Mouse (Mus musculus) megakaryocyte, adult 5-6 weeks (primary cell): Measurements from ENCODE around the gene Hba-x. TPM values are rescaled to one million over a fixed set of nuclear protein-coding genes. Genes with fewer than 3 reads are reported as not detected.
"Not testable (repeated sequence)": the region's sequence is repeated elsewhere in the genome, so short reads cannot be mapped to it uniquely, and the experiment has no call there.

Experiments
- ATAC-seq: 2 replicates; pipeline ENCODE4 v1.8.0; 2016; ENCODE audit warnings: mild to moderate bottlenecking, inconsistent platforms; ENCODE audit not compliant: poor library complexity, severe bottlenecking
- total RNA-seq, 2 experiments: library from RNA; stranded (forward) in 1 of 2; stranded (reverse) in 1 of 2; fragments of 153-499, 151-499 nt in 1 of 2; fragments of 221-1000, 200-1000 nt in 1 of 2; gene quantifications; 2 replicates each; pipeline versions ENCODE4 v1.2.3 to v1.2.4; 2015 to 2017

Gene Hba-x
- total RNA-seq, 2 experiments from 2014 or later, result not detected

GRCm38 (mm10) chr11:32284582-32284981, 8.4 kb downstream of the Hba-x start:
- ATAC-seq, result not testable (repeated sequence)

GRCm38 (mm10) chr11:32285031-32285775, 9.0 kb downstream of the Hba-x start:
- no peak for ATAC-seq

GRCm38 (mm10) chr11:32285887-32286286, 9.7 kb downstream of the Hba-x start:
- ATAC-seq, result not testable (repeated sequence)

- peak; percentile 73 for ATAC-seq
These were observed 10.7 kb downstream of the Hba-x start, which contains the start of gene Hbq1b for GRCm38 (mm10) chr11:32286695-32287492. TSS of gene Hbq1b (plus strand) at chr11:32286965.

DNA sequence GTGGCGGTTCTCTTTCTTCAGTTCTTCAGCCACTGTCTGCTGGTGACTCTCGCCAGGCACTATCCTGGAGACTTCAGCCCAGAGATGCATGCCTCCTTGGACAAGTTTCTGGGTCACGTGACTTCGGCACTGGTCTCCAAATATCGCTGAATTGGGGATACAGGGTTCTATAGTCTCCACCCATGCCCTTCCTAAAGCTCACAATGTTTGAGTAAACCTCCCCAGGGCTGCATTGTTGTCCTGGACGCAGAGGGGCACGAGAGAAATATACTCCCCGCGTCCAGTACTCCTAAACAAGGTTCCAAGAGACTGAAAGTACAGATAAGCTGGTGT, 11.3 kb downstream of the Hba-x start:
- ATAC-seq, result no peak

DNA sequence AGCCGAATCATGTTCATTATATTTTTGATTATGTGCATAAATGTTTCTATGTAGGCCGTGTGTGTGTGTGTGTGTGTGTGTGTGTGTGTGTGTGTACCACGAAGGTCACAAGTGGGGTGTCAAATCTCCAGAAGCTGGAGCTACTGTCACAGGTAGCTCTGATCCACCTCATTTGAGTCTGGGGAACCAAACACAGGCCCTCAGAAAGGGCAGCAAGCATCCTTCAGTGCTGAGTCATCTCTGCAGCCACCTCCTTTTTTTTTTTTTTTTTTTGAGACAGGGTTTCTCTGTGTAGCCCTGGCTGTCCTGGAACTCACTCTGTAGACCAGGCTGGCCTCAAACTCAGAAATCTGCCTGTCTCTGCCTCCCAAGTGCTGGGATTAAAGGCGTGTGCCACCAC, 16.6 kb downstream of the Hba-x start:
- not testable (repeated sequence) for ATAC-seq

DNA sequence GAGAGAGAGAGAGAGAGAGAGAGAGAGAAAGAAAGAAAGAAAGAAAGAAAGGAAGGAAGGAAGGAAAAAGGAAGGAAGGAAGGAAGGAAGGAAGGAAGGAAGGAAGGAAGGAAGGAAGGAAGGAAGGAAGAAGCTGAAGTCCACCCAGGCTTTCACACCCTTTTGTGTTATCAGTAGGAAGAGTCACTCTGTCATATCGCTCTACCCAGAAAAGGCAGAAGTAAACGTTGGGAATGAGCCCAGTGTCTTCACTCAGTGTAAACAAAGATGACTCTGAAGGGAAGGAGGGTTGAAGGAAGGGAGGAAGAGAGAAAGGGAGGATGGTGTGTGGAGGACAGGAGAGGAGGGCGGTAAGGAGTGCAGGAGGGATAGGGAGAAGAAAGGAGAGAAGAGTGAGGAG, 17.3 kb downstream of the Hba-x start:
- ATAC-seq, result not testable (repeated sequence)

DNA sequence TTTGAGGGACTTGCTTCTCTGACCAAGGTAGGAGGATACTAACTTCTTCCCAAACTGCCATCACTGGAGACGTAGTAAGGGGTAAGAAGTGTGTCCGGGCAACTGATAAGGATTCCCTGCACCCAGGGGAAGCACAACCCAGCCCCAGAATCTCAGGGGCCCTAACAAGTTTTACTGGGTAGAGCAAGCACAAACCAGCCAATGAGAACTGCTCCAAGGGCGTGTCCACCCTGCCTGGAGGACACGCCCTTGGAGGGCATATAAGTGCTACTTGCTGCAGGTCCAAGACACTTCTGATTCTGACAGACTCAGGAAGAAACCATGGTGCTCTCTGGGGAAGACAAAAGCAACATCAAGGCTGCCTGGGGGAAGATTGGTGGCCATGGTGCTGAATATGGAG, 20.0 kb downstream of the Hba-x start, which contains the start of gene Hba-a2:
Gene Hba-a2, plus strand, starts transcription at position 287 of the 400 bp plus-strand sequence.
- ATAC-seq, result peak; percentile 54

DNA sequence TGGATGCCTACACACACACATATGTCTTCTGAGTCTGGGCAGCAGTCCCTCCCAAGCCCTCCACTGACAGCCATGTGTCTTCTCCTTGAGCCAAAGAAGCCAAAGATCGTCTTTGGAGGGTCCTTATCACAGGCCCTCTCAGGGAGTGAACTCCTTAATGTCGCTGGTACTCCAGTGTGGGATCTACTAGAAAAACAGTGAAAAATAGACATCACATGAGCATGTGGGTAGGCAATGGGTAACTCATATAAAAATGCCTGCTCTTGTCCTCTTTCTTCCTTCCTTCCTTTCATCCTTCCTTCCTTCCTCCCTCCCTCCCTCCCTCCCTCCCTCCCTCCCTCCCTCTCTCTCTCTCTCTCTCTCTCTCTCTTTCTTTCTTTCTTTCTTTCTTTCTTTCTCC, 21.2 kb downstream of the Hba-x start:
- not testable (repeated sequence) for ATAC-seq

DNA sequence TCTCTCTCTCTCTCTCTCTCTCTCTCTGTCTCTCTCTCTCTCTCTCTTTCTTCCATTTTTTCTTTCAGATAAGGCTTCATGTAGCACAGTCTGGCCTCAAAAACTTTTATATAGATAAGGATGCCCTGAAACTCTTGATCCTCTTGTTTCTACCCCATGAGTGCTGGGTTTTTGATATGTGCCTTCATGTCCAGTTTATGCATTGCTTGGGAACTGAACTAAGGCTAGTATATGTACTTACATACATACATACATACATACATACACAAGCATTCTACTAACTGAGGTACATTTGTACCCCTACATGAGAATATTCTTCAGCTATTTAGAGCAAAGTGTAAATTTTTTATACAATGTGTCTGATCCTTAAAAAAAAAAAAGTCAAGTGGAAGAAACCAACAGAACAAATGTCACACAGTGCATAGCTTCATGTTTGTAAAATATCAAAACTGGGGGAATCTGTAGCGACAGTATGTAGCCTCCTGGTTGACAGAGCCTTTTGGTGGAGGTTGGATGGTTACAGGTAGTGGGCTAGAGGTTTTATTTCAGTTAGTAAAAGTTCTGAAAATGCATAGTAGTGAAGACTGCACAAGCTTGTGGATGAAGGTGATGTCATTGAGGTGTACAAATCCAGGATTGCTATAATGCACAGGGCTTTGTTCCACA, 21.8 kb downstream of the Hba-x start:
- no peak for ATAC-seq

- ATAC-seq, result no peak
These were observed 22.3 kb downstream of the Hba-x start for GRCm38 (mm10) chr11:32298532-32298918.

DNA sequence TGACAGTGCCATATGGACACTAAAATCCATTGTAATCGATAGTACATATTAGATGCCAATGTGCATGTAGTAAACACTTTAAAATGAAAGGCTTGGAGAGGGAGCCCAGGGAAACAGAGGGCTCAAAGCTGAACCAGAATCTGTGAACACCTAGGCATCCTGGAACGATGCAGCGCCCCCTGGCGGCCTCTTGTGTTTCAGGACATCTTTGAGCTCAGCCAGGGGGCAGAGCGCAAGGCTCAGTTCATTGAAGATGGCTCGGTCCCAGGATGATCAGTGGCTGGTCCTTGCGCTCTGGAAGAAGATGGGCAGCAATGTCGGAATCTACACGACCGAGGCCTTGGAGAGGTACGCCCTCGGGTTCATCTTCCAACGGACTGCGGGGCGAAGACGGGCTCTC, 23.7 kb downstream of the Hba-x start, which contains the start of gene Hbq1a:
Gene Hbq1a, plus strand, starts transcription at position 205 of the 400 bp plus-strand sequence.
- ATAC-seq, result peak; percentile 77

- peak; percentile 36 for ATAC-seq
These were observed 24.4 kb downstream of the Hba-x start for GRCm38 (mm10) chr11:32300279-32301267.

DNA sequence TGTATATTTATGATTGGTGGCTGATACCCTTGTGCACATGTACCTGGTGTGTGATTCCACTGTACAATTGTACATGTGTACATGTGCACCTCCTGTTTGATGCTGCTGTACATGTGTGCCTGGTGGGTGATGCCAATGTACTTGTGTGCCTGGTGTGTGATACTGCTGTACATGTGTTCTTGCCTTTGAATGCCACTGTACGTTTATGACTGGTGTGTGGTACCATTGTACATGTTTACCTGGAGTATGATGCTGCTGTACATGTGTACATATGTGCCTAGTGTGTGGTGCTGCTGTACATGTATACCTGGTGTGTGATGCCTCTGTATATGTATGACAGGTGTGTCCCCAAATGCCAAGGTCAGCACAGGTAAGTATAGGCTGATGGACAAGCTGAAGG, 25.3 kb downstream of the Hba-x start:
- no peak for ATAC-seq

DNA sequence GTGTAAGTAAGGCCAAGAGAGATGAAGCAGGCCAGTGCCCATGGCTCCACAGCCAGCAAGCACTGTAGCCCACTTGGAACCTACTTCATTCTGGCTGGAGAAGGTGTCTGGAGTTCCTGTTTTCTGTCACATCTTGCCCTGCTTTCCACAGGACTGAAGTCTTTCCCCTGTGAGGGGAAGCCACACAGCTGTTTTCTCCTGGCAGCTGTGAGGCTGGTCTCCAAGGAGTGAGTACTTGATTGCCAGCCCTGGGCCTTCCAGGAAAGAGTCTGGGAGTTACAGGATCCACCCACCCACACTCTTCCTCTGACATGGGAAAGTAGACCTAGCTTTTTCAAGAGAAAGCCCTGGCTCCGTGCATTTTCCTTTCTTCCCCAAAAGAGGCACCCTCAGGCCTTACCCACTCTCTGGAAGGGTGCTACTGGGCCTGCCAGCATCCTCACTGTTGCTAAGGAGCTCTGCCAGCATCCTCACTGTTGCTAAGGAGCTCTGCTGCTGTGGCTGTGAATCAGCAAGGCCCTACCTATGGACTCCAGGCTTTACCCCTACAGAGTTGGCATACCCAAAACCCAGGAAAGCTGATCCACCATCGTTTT, 26.7 kb downstream of the Hba-x start:
- ATAC-seq, result no peak

DNA sequence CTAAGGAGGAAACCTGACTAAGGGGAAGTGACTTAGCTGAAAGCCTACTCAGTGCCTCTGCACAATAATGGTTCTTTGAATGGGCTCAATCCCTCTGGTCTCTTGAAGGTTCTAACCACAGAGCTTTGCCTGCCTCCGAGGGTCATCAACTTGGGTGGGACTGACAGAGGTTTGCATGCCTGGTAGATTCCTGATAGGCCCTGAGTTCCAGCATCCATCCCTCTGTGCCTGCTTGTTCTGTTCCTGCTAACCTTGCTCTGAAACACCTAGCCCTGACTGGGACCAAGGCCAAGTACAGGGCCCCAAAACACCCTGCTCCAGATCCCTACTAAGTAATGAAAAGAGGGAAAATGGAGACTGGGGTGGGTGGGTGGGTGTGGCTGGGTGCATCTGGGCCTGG, 27.3 kb downstream of the Hba-x start:
- ATAC-seq, result no peak

DNA sequence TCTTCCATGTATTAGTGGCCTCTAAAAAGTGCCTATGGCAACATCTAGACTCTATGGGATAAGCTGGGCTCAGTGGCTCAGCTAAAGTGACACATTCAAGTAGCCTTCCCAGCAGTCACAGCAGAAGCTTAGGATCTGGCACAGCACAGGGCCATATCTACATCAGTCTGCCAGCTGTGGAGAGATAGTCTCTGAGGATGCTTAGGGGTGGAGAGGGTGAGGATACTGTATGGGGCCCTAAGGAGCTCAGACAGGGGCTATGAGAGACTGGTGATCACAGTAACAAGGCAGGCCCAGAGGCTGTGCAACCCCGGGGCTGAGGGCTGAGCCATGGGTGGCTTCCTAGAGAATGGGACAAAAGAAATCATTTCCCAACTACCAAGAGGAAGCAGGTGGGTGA, 30.8 kb downstream of the Hba-x start:
- no peak for ATAC-seq

DNA sequence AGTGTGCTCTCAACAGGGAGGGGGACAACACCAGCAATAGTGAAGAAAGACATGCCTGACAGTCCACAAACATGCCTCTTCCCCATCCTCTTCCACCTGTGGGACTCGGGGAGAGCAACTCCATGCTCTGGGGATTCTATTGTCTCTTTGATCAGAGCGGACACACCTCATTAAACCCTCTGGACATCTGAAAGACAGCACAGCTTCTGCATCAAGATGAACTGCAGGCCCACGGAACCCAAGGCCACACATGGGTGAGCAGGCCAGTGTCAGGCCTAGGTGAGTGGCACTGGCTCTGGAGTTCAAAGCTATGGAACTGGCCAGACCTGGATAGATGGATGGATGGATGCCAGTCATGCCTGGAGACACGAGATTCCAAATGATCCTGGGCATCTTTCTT, 33.2 kb downstream of the Hba-x start:
- no peak for ATAC-seq

DNA sequence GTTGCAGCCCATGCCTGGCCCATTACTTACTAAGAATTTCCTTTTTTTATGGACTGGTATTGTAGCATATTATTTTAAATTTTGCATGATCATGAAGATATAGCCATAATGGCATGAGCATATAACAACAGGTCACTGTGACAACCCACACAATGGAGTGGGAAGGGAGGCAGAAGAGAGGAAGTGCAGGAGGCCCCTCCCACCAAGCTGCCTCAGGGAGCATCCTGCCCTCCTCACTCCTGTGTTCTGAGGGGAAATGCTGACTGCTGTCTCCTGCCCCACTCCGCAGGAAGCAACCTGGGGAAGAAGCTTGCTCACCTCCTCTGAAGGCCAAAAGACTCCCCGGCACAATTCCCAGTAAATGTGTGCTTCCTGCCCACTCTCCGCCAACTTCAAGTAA, 33.7 kb downstream of the Hba-x start:
- no peak for ATAC-seq

GRCm38 (mm10) chr11:32316009-32316408, 39.8 kb downstream of the Hba-x start:
- ATAC-seq, result no peak
